Mouse (Mus musculus) stomach, postnatal 0 days (tissue): ENCODE results near the gene Stx11. TPM values are rescaled to one million over a fixed set of nuclear protein-coding genes. Genes with fewer than 3 reads are reported as not detected.

Experiments used
- ATAC-seq: fragments of 200-750 bp; cut with Nextera tagmentation; 2 replicates; pipeline ENCODE4 v1.8.0; 2017; ENCODE audit not compliant: low FRiP score, low TSS enrichment
- DNase-seq: peaks from one replicate; pipeline ENCODE4 v3.0.0-alpha.2; 2016; ENCODE audit warnings: low spot score
- H3K27ac ChIP-seq: fragments of 300-500 bp; sonication (generic); replicated peaks from 2 replicates; pipeline ENCODE4 v1.5.1; 2014; ENCODE audit warnings: mild to moderate bottlenecking, control low read depth
- H3K27me3 ChIP-seq: fragments of 300-500 bp; sonication (generic); 2 replicates; pipeline ENCODE4 v1.6.1; 2014; ENCODE audit warnings: low read length; ENCODE audit not compliant: control insufficient read depth, insufficient read depth
- H3K36me3 ChIP-seq: fragments of 300-500 bp; sonication (generic); 2 replicates; pipeline ENCODE4 v1.6.1; 2014; ENCODE audit warnings: low read length, mixed read lengths; ENCODE audit not compliant: control insufficient read depth, insufficient read depth
- H3K4me1 ChIP-seq: fragments of 300-500 bp; sonication (generic); replicated peaks from 2 replicates; pipeline ENCODE4 v1.6.1; 2014; ENCODE audit warnings: antibody characterized with exemption; ENCODE audit not compliant: control insufficient read depth, insufficient read depth
- H3K4me2 ChIP-seq: fragments of 300-500 bp; sonication (generic); replicated peaks from 2 replicates; pipeline ENCODE4 v1.6.1; 2014; ENCODE audit warnings: low read depth, mild to moderate bottlenecking, control low read depth, moderate library complexity
- H3K4me3 ChIP-seq: fragments of 300-500 bp; sonication (generic); 2 replicates; pipeline ENCODE4 v1.5.1; 2014; ENCODE audit warnings: low read depth, low read length, control low read depth
- H3K9ac ChIP-seq: fragments of 300-500 bp; sonication (generic); 2 replicates; pipeline ENCODE4 v1.6.1; 2014; ENCODE audit warnings: mild to moderate bottlenecking, low read length, control low read depth, mixed read lengths
- H3K9me3 ChIP-seq: fragments of 300-500 bp; sonication (generic); 2 replicates; pipeline ENCODE4 v1.6.1; 2016; ENCODE audit warnings: low read length; ENCODE audit not compliant: control insufficient read depth
- CTCF ChIP-seq: IDR thresholded peaks from 2 replicates; pipeline ENCODE4 v1.5.1; 2016; ENCODE audit warnings: antibody characterized with exemption, low read depth, mild to moderate bottlenecking, moderate library complexity
- EP300 ChIP-seq: optimal IDR thresholded peaks from 2 replicates; pipeline ENCODE3; 2016; ENCODE audit warnings: antibody characterized with exemption
- WGBS: fragments of 180-500 bp; shearing (Covaris S2); extraction: QIAGEN DNeasy Blood & Tissue Kit; methylation state at CpG from one replicate; pipeline ENCODE4 v1.1.7; 2014; 5-methylcytosine and 5-hydroxymethylcytosine counted together
- polyA plus RNA-seq: library from polyadenylated mRNA; unstranded; fragments of >200 nt; fragmentation: Nextera tagmentation; extraction: Ambion mirVana; gene quantifications from 2 replicates; pipeline ENCODE4 v1.2.1, GENCODE M21; 2015

The Stx11 gene
- polyA plus RNA-seq, 1 experiment from 2014 or later, result 3.7 TPM

GRCm38 (mm10) chr10:12949299-12949698, 14.8 kb downstream of the Stx11 start:
- no peak overlapping the region for H3K27ac ChIP-seq
- H3K9ac ChIP-seq, result no peak overlapping the region
- WGBS, result 43% methylated on average over 7 of the region's 7 CpGs

GRCm38 (mm10) chr10:12947606-12948005, 16.5 kb downstream of the Stx11 start:
- Histone ChIP-seq H3K9ac (no peak overlapping the region), H3K9me3 (no peaks in the 10 kb centered on the region), H3K4me1 (no peaks in the 10 kb centered on the region), H3K4me3 (no peak overlapping the region), H3K4me2 (no peak overlapping the region), H3K27me3 (no peaks in the 10 kb centered on the region), H3K36me3 (no peaks in the 10 kb centered on the region), H3K27ac (no peak overlapping the region)
- WGBS, result 93% methylated on average over 3 of the region's 3 CpGs
- DNase-seq, result no peak
- ATAC-seq, result no peak
- TF ChIP-seq EP300 (no peak), CTCF (no peak)

More at GRCm38 (mm10) chr10:12949299-12949698, 14.8 kb downstream of the Stx11 start:
- Histone ChIP-seq H3K9me3 (no peaks in the 10 kb centered on the region), H3K27me3 (no peaks in the 10 kb centered on the region), H3K4me2 (no peak overlapping the region), H3K4me1 (no peaks in the 10 kb centered on the region), H3K36me3 (no peaks in the 10 kb centered on the region), H3K4me3 (no peak overlapping the region)
- DNase-seq (peak; percentile 54), ATAC-seq (peak; percentile 89)
- TF ChIP-seq CTCF, result no peak
- no peak for TF ChIP-seq EP300

GRCm38 (mm10) chr10:12941018-12941761, 22.9 kb downstream of the Stx11 start:
- WGBS, result 17% methylated on average over 63 of the region's 63 CpGs
- DNase-seq (peak; percentile 44), ATAC-seq (peak; percentile 21; the same call in 1 of the 2 replicates)
- H3K27ac ChIP-seq, result no peak overlapping the region
- no peaks in the 10 kb centered on the region for H3K36me3 ChIP-seq
- H3K9ac ChIP-seq, result peak overlapping the region; percentile 41; the same call in 1 of the 2 replicates
- no peaks in the 10 kb centered on the region for H3K27me3 ChIP-seq
- no peak for TF ChIP-seq CTCF
- no peak for TF ChIP-seq EP300
- peak overlapping the region; percentile 59 for H3K4me2 ChIP-seq
- H3K4me3 ChIP-seq, result peak overlapping the region; percentile 35
- H3K9me3 ChIP-seq, result no peaks in the 10 kb centered on the region
- no peaks in the 10 kb centered on the region for H3K4me1 ChIP-seq

- H3K4me1 ChIP-seq, result no peaks in the 10 kb centered on the region
- no peaks in the 10 kb centered on the region for H3K27me3 ChIP-seq
- TF ChIP-seq EP300, result no peak
- TF ChIP-seq CTCF, result no peak
- H3K27ac ChIP-seq, result no peak overlapping the region
- DNase-seq, result no peak
- no peak for ATAC-seq
- H3K4me3 ChIP-seq, result no peak overlapping the region
- H3K9ac ChIP-seq, result no peak overlapping the region
- no peaks in the 10 kb centered on the region for H3K9me3 ChIP-seq
- no peaks in the 10 kb centered on the region for H3K36me3 ChIP-seq
- WGBS, result 67% methylated on average over 2 of the region's 2 CpGs
- no peak overlapping the region for H3K4me2 ChIP-seq
These were observed 25.3 kb downstream of the Stx11 start for GRCm38 (mm10) chr10:12938763-12939162.

- Histone ChIP-seq H3K27ac (no peak overlapping the region), H3K4me2 (no peak overlapping the region), H3K9me3 (no peaks in the 10 kb centered on the region), H3K36me3 (no peaks in the 10 kb centered on the region), H3K9ac (no peak overlapping the region), H3K27me3 (no peaks in the 10 kb centered on the region), H3K4me3 (no peak overlapping the region), H3K4me1 (no peaks in the 10 kb centered on the region)
- WGBS, result 88% methylated on average over 7 of the region's 7 CpGs
- ATAC-seq (no peak), DNase-seq (no peak)
- TF ChIP-seq CTCF (no peak), EP300 (no peak)
These were observed 28.0 kb downstream of the Stx11 start for GRCm38 (mm10) chr10:12936079-12936478.

- Histone ChIP-seq H3K36me3 (no peaks in the 10 kb centered on the region), H3K27me3 (no peaks in the 10 kb centered on the region), H3K4me2 (no peak overlapping the region), H3K9ac (no peak overlapping the region), H3K9me3 (no peaks in the 10 kb centered on the region), H3K4me1 (no peaks in the 10 kb centered on the region), H3K27ac (no peak overlapping the region), H3K4me3 (no peak overlapping the region)
- WGBS, result 77% methylated on average over 5 of the region's 5 CpGs
- TF ChIP-seq EP300 (no peak), CTCF (no peak; the same call in 1 of the 2 replicates)
- ATAC-seq (no peak), DNase-seq (no peak)
These were observed 28.5 kb downstream of the Stx11 start for GRCm38 (mm10) chr10:12935575-12935974.
